Mouse (Mus musculus) forebrain, embryonic 10.5 days (tissue): ENCODE results near the gene Dntt. TPM values are rescaled to one million over a fixed set of nuclear protein-coding genes. Genes with fewer than 3 reads are reported as not detected.

Source experiments
- DNase-seq: peaks from one replicate; pipeline ENCODE4 v3.0.0-alpha.2; 2017; ENCODE audit warnings: low spot score; ENCODE audit errors: extremely low spot score
- H3K27ac ChIP-seq: fragments of 300-500 bp; sonication (generic); 2 replicates; pipeline ENCODE4 v1.5.1; 2016; ENCODE audit warnings: mild to moderate bottlenecking
- H3K27me3 ChIP-seq: fragments of 300-500 bp; sonication (generic); 2 replicates; pipeline ENCODE4 v1.6.1; 2016; ENCODE audit warnings: mild to moderate bottlenecking; ENCODE audit not compliant: poor library complexity, severe bottlenecking
- H3K36me3 ChIP-seq: fragments of 300-500 bp; sonication (generic); replicated peaks from 2 replicates; pipeline ENCODE4 v1.6.1; 2016; ENCODE audit warnings: mild to moderate bottlenecking, moderate library complexity
- H3K4me1 ChIP-seq: fragments of 300-500 bp; sonication (generic); 2 replicates; pipeline ENCODE4 v1.6.1; 2016
- H3K4me3 ChIP-seq: fragments of 300-500 bp; sonication (generic); 2 replicates; pipeline ENCODE4 v1.5.1; 2016; ENCODE audit warnings: mild to moderate bottlenecking, moderate library complexity
- H3K9me3 ChIP-seq: fragments of 300-500 bp; sonication (generic); 2 replicates; pipeline ENCODE4 v1.6.1; 2016; ENCODE audit warnings: mild to moderate bottlenecking, moderate library complexity
- WGBS: fragments of 180-500 bp; shearing (Covaris S2); methylation state at CpG from one replicate; pipeline ENCODE4 v1.1.7; 2016; 5-methylcytosine and 5-hydroxymethylcytosine counted together
- polyA plus RNA-seq: library from polyadenylated mRNA; unstranded; fragments of >200 nt; fragmentation: Nextera tagmentation; extraction: Ambion mirVana; gene quantifications from 2 replicates; pipeline ENCODE4 v1.2.1, GENCODE M21; 2016

Gene Dntt
- polyA plus RNA-seq, result not detected in 2 replicates

GRCm38 (mm10) chr19:41029219-41029618 lies at the start of gene Dntt:
Gene Dntt, plus strand, starts transcription at chr19:41029275.
- H3K4me1 ChIP-seq, result peaks cover 4% of the 10 kb centered on the region; the same call in 1 of the 2 replicates
- no peak within 1 kb of the TSS for H3K27ac ChIP-seq
- H3K9me3 ChIP-seq, result no peaks in the 10 kb centered on the region
- DNase-seq, result no peak
- no peaks in the 10 kb centered on the region for H3K27me3 ChIP-seq
- WGBS, result 89% methylated on average over 6 of the region's 6 CpGs
- no peak within 1 kb of the TSS for H3K4me3 ChIP-seq
- no peaks in the 10 kb centered on the region for H3K36me3 ChIP-seq

- H3K4me1 ChIP-seq, result no peaks in the 10 kb centered on the region
- 87% methylated on average over 5 of the region's 5 CpGs for WGBS
- H3K36me3 ChIP-seq, result no peaks in the 10 kb centered on the region
- H3K9me3 ChIP-seq, result no peaks in the 10 kb centered on the region
- no peak overlapping the region for H3K4me3 ChIP-seq
- DNase-seq, result no peak
- H3K27ac ChIP-seq, result no peak overlapping the region
- H3K27me3 ChIP-seq, result no peaks in the 10 kb centered on the region
Observed at GRCm38 (mm10) chr19:40980671-40981070, 48.4 kb upstream of the Dntt start.

- no peaks in the 10 kb centered on the region for H3K36me3 ChIP-seq
- WGBS, result 94% methylated on average over 1 of the region's 1 CpGs
- H3K27me3 ChIP-seq, result no peaks in the 10 kb centered on the region
- H3K9me3 ChIP-seq, result no peaks in the 10 kb centered on the region
- no peak overlapping the region for H3K27ac ChIP-seq
- no peaks in the 10 kb centered on the region for H3K4me1 ChIP-seq
- DNase-seq, result no peak
- H3K4me3 ChIP-seq, result no peak overlapping the region
Observed at GRCm38 (mm10) chr19:40984536-40984935, 44.5 kb upstream of the Dntt start.

GRCm38 (mm10) chr19:40988856-40989255 lies 40.2 kb upstream of the Dntt start:
- no peak for DNase-seq
- Histone ChIP-seq H3K4me3 (no peak overlapping the region), H3K27ac (no peak overlapping the region), H3K27me3 (no peaks in the 10 kb centered on the region), H3K4me1 (peaks cover 1% of the 10 kb centered on the region), H3K36me3 (no peaks in the 10 kb centered on the region), H3K9me3 (no peaks in the 10 kb centered on the region)
- 82% methylated on average over 5 of the region's 5 CpGs for WGBS

GRCm38 (mm10) chr19:40989961-40990600 lies 39.0 kb upstream of the Dntt start:
- Histone ChIP-seq H3K4me3 (no peak overlapping the region), H3K4me1 (peaks cover 9% of the 10 kb centered on the region), H3K27ac (no peak overlapping the region), H3K27me3 (no peaks in the 10 kb centered on the region), H3K9me3 (no peaks in the 10 kb centered on the region), H3K36me3 (no peaks in the 10 kb centered on the region)
- WGBS, result 86% methylated on average over 9 of the region's 9 CpGs
- DNase-seq, result no peak

GRCm38 (mm10) chr19:40990781-40991343 lies 38.2 kb upstream of the Dntt start:
- H3K4me3 ChIP-seq, result no peak overlapping the region
- 93% methylated on average over 17 of the region's 17 CpGs for WGBS
- H3K4me1 ChIP-seq, result peaks cover 17% of the 10 kb centered on the region
- H3K9me3 ChIP-seq, result no peaks in the 10 kb centered on the region
- H3K27ac ChIP-seq, result no peak overlapping the region
- no peak for DNase-seq
- no peaks in the 10 kb centered on the region for H3K27me3 ChIP-seq
- H3K36me3 ChIP-seq, result no peaks in the 10 kb centered on the region

- Histone ChIP-seq H3K27ac (no peak overlapping the region), H3K36me3 (no peaks in the 10 kb centered on the region), H3K27me3 (no peaks in the 10 kb centered on the region), H3K4me1 (peaks cover 17% of the 10 kb centered on the region), H3K9me3 (no peaks in the 10 kb centered on the region), H3K4me3 (no peak overlapping the region)
- DNase-seq, result no peak
- WGBS, result 84% methylated on average over 6 of the region's 7 CpGs
Observed at GRCm38 (mm10) chr19:40991626-40992025, 37.4 kb upstream of the Dntt start.

- WGBS, result 89% methylated on average over 11 of the region's 11 CpGs
- H3K27me3 ChIP-seq, result no peaks in the 10 kb centered on the region
- no peaks in the 10 kb centered on the region for H3K36me3 ChIP-seq
- H3K4me1 ChIP-seq, result peaks cover 17% of the 10 kb centered on the region
- no peaks in the 10 kb centered on the region for H3K9me3 ChIP-seq
- no peak overlapping the region for H3K4me3 ChIP-seq
- no peak for DNase-seq
- no peak overlapping the region for H3K27ac ChIP-seq
Observed at GRCm38 (mm10) chr19:40992096-40992495, 37.0 kb upstream of the Dntt start.

GRCm38 (mm10) chr19:40992517-40993044 lies 36.5 kb upstream of the Dntt start:
- Histone ChIP-seq H3K27me3 (no peaks in the 10 kb centered on the region), H3K27ac (no peak overlapping the region), H3K4me3 (no peak overlapping the region), H3K4me1 (peaks cover 17% of the 10 kb centered on the region), H3K9me3 (no peaks in the 10 kb centered on the region), H3K36me3 (no peaks in the 10 kb centered on the region)
- 79% methylated on average over 8 of the region's 8 CpGs for WGBS
- DNase-seq, result no peak

- H3K27ac ChIP-seq, result no peak overlapping the region
- H3K27me3 ChIP-seq, result no peaks in the 10 kb centered on the region
- DNase-seq, result no peak
- H3K36me3 ChIP-seq, result no peaks in the 10 kb centered on the region
- H3K9me3 ChIP-seq, result no peaks in the 10 kb centered on the region
- H3K4me1 ChIP-seq, result peaks cover 17% of the 10 kb centered on the region
- WGBS, result 94% methylated on average over 5 of the region's 5 CpGs
- H3K4me3 ChIP-seq, result no peak overlapping the region
Observed at GRCm38 (mm10) chr19:40993356-40993755, 35.7 kb upstream of the Dntt start.

GRCm38 (mm10) chr19:40994057-40994585 lies 35.0 kb upstream of the Dntt start, which contains the start of gene Blnk:
Gene Blnk, minus strand, starts transcription at chr19:40994535.
- H3K27me3 ChIP-seq, result no peaks in the 10 kb centered on the region
- no peak for DNase-seq
- H3K4me1 ChIP-seq, result peaks cover 22% of the 10 kb centered on the region
- no peak within 1 kb of the TSS for H3K27ac ChIP-seq
- no peak within 1 kb of the TSS for H3K4me3 ChIP-seq
- no peaks in the 10 kb centered on the region for H3K36me3 ChIP-seq
- H3K9me3 ChIP-seq, result no peaks in the 10 kb centered on the region
- WGBS, result 75% methylated on average over 8 of the region's 8 CpGs

GRCm38 (mm10) chr19:40994911-40995310 lies 34.2 kb upstream of the Dntt start:
- Histone ChIP-seq H3K36me3 (no peaks in the 10 kb centered on the region), H3K4me3 (no peak overlapping the region), H3K27me3 (no peaks in the 10 kb centered on the region), H3K4me1 (peaks cover 22% of the 10 kb centered on the region), H3K9me3 (no peaks in the 10 kb centered on the region), H3K27ac (no peak overlapping the region)
- 72% methylated on average over 7 of the region's 7 CpGs for WGBS
- no peak for DNase-seq
